Mouse (Mus musculus): ENCODE measurements around the gene Mfrp.

DNA sequence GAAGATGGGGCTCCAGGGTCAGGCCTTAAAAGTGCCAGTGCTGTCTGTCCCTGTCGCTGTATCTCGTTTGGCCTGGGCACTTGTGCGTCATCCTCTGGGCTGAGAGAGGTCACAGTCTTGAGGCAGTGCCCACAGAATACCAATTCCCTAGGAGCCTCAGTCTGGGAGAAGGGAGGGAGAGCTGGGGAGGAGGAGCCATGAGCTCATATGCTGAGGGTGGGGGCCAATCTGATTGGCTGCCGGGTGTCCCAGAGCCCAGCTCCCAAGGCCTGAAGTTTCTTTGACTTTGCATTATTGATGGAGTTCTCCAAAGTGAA lies 29.0 kb upstream of the Mfrp start:
- no peak for TF ChIP-seq ETS1 (IDR thresholded peaks at IDR 0.05; ENCODE audit: low read depth, low read length)
- TF ChIP-seq GATA1 (IDR thresholded peaks at IDR 0.05; ENCODE audit: low read depth, low read length), result no peak
- TF ChIP-seq CTCF (IDR thresholded peaks at IDR 0.05 in 2 of 3, conservative IDR thresholded peaks at IDR 0.05 in 1 of 3; ENCODE audit: control insufficient read depth in 1 of 3, insufficient read depth in 1 of 3, low read depth in 2 of 3, low read length in 3 of 3, poor library complexity in 1 of 3, severe bottlenecking in 1 of 3), result no peak
- no peak for TF ChIP-seq TCF12 (IDR thresholded peaks at IDR 0.05; ENCODE audit: low read depth, low read length)
